Mouse (Mus musculus): ENCODE measurements around the gene Pde4d. TPM values are rescaled to one million over a fixed set of nuclear protein-coding genes. Genes with fewer than 3 reads are reported as not detected.

Pde4d gene
- polyA plus RNA-seq, 1 experiment from 2014 or later, result 32.1 TPM

DNA sequence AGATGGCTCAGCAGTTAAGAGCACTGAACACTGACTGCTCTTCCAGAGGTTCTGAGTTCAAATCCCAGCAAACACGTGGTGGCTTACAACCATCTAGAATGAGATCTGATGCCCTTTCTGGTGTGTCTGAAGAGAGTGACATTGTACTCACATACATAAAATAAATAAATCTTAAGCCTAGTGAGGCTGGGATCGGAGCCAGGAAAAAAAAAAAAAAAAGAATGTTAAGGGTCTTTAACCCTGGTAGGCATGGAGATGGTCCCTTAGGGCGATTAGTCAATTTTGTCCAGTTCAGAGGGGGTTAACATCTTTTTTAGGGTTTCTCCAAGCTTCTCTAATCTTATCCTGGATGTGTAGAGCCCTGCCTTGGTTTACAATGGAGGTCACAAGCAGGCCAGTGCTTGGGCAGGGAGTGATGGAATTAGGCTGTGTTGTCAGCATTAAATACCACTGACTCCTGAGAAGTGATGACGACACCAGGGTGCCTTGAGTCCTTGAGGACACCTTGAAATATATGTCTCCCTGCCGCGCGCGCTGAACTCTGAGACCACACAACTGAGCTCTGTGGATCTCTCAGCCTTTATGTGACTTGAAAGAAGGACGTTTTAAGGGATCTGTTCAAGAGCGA lies 1181.8 kb downstream of the Pde4d start:
- ATAC-seq (ENCODE audit: low read depth), result no peak
- 31% methylated on average over 10 of the region's 10 CpGs for WGBS

DNA sequence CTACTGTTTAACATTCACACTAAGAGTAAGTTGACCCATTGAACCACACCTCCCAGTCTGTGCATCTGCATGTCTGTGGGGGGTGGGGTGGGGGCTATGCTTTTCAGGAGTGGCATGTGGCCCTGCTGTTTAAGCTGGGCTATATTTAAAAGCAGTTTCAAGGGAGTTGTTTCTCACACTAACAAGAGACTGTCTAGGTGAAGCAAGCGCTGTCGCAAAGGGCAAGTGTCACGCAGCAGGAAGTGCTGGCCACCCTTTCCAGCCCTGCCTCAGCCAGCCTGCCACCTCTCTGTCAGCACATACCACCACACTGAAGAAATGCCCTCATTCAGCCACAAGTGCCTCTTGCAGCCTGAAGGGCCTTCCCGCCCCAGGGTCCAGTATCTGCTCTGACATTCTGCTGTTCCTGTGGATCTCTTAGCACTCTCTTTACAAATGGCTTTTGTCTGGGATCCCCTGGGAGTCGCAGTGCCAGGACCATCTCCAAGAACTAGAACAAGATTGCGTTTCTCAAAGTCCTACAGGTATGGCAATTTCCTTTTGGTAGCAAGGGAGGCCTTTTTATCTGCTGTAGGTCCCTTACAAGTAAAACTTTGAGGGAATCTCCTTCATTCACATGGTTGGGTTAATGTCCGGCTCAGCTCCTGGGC lies 1182.8 kb downstream of the Pde4d start:
- H3K9me3 ChIP-seq (ENCODE audit: control insufficient read depth, low read length), result no peaks in the 10 kb centered on the region
- H3K9ac ChIP-seq (replicated peaks; ENCODE audit: low read depth, low read length), result no peak overlapping the region
- H3K4me2 ChIP-seq (ENCODE audit: low read depth, low read length), result no peak overlapping the region
- no peak overlapping the region for H3K4me3 ChIP-seq (ENCODE audit: low read depth, low read length)
- H3K4me1 ChIP-seq (ENCODE audit: control insufficient read depth, insufficient read depth, low read length), result peaks cover 6% of the 10 kb centered on the region; the same call in 1 of the 2 replicates
- H3K36me3 ChIP-seq (ENCODE audit: control insufficient read depth, insufficient read depth, low read length), result no peaks in the 10 kb centered on the region
- H3K27ac ChIP-seq (ENCODE audit: low read depth, low read length), result no peak overlapping the region
- no peaks in the 10 kb centered on the region for H3K27me3 ChIP-seq (ENCODE audit: control insufficient read depth, insufficient read depth, low read length)
- ATAC-seq (ENCODE audit: low read depth), result peak; percentile 34; the same call in 1 of the 2 replicates
- WGBS, result 8% methylated on average over 7 of the region's 7 CpGs

More for the DNA sequence above, 1181.8 kb downstream of the Pde4d start:
- Histone ChIP-seq H3K9me3 (ENCODE audit: control insufficient read depth, low read length) (no peaks in the 10 kb centered on the region), H3K4me2 (ENCODE audit: low read depth, low read length) (no peak overlapping the region), H3K4me3 (ENCODE audit: low read depth, low read length) (no peak overlapping the region), H3K36me3 (ENCODE audit: control insufficient read depth, insufficient read depth, low read length) (no peaks in the 10 kb centered on the region), H3K27me3 (ENCODE audit: control insufficient read depth, insufficient read depth, low read length) (no peaks in the 10 kb centered on the region), H3K4me1 (ENCODE audit: control insufficient read depth, insufficient read depth, low read length) (peaks cover 6% of the 10 kb centered on the region; the same call in 1 of the 2 replicates), H3K27ac (ENCODE audit: low read depth, low read length) (no peak overlapping the region), H3K9ac (replicated peaks; ENCODE audit: low read depth, low read length) (no peak overlapping the region)

DNA sequence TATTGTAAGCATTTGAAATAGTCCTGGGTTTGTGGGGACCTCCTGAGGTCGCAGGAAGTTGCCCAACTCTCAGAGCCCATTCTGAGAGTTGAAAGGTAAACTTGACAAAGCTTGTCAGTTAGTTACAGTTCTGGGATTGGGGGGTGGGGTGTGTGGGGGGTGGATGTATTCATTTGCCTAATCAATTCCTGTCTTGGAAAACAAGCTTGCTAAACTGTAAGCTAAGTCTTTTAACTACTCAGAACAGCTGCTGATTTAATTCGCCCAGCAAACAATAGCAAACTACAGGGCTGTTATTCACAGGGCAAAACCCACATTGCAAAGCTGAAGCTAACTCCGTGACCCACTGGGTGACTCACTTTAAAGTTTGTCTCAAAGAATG lies 1183.3 kb downstream of the Pde4d start:
- ATAC-seq (ENCODE audit: low read depth), result no peak
- H3K4me1 ChIP-seq (ENCODE audit: control insufficient read depth, insufficient read depth, low read length), result peaks cover 6% of the 10 kb centered on the region; the same call in 1 of the 2 replicates
- H3K9ac ChIP-seq (replicated peaks; ENCODE audit: low read depth, low read length), result no peak overlapping the region
- H3K9me3 ChIP-seq (ENCODE audit: control insufficient read depth, low read length), result no peaks in the 10 kb centered on the region
- H3K4me2 ChIP-seq (ENCODE audit: low read depth, low read length), result no peak overlapping the region
- H3K27ac ChIP-seq (ENCODE audit: low read depth, low read length), result no peak overlapping the region
- H3K36me3 ChIP-seq (ENCODE audit: control insufficient read depth, insufficient read depth, low read length), result no peaks in the 10 kb centered on the region
- H3K27me3 ChIP-seq (ENCODE audit: control insufficient read depth, insufficient read depth, low read length), result no peaks in the 10 kb centered on the region
- no peak overlapping the region for H3K4me3 ChIP-seq (ENCODE audit: low read depth, low read length)
- 6% methylated on average over 3 of the region's 3 CpGs for WGBS

DNA sequence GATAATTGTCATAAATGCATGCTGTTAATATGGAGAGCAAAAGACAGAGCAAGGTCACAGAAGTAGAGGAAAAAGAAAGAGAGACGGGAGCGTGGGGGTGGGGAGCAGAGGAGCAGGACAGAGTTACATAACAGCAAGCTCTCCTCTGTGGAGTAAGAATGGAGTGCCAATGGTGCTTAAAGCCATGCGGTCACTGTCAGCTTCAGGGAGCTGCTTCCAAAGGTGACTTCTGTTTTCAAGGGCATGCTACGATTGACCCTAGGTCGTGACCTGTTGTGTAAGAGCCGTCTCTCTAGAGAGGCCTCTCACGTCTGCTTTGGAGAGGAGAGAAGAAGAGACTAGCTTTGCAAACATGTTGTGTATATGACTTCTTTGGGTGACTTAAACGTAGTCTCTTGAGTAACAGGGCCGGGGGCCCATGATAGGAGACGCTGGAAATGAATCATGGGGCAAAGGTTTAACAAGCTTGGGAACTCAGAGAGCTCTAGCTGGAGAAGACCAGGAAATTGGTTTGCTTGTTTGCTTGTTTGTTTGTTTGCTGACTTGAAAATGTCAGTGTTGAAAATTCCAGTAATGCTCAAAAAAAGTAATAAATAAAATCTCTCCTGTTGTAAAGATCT lies 1186.3 kb downstream of the Pde4d start:
- no peaks in the 10 kb centered on the region for H3K27me3 ChIP-seq (ENCODE audit: control insufficient read depth, insufficient read depth, low read length)
- H3K36me3 ChIP-seq (ENCODE audit: control insufficient read depth, insufficient read depth, low read length), result no peaks in the 10 kb centered on the region
- no peak overlapping the region for H3K9ac ChIP-seq (replicated peaks; ENCODE audit: low read depth, low read length)
- H3K4me3 ChIP-seq (ENCODE audit: low read depth, low read length), result no peak overlapping the region
- H3K4me2 ChIP-seq (ENCODE audit: low read depth, low read length), result no peak overlapping the region
- peaks cover 8% of the 10 kb centered on the region; the same call in 1 of the 2 replicates for H3K4me1 ChIP-seq (ENCODE audit: control insufficient read depth, insufficient read depth, low read length)
- ATAC-seq (ENCODE audit: low read depth), result no peak
- 80% methylated on average over 10 of the region's 10 CpGs for WGBS
- no peak overlapping the region for H3K27ac ChIP-seq (ENCODE audit: low read depth, low read length)
- H3K9me3 ChIP-seq (ENCODE audit: control insufficient read depth, low read length), result no peaks in the 10 kb centered on the region

DNA sequence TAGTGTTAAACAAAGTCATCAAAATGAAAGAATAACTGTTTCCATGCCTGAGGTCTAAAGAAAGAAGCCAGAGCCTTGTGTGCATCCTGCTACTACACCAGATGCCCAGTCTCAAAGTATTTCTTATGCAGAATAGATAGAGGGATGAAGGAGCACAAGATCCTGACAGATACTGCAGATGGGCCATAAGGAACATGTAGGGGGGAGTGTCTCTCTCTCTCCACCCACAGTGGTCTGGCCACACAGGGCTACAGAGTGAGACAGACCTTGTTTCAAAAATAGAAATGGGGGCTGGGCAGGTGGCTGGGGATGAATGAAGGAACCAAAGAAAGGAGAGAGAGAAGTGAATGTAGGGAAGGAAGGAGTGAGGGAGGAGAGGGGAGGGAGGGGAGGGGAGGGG lies 1188.5 kb downstream of the Pde4d start:
- Histone ChIP-seq H3K9me3 (ENCODE audit: control insufficient read depth, low read length) (no peaks in the 10 kb centered on the region), H3K27me3 (ENCODE audit: control insufficient read depth, insufficient read depth, low read length) (no peaks in the 10 kb centered on the region), H3K27ac (ENCODE audit: low read depth, low read length) (no peak overlapping the region), H3K36me3 (ENCODE audit: control insufficient read depth, insufficient read depth, low read length) (no peaks in the 10 kb centered on the region), H3K9ac (replicated peaks; ENCODE audit: low read depth, low read length) (no peak overlapping the region), H3K4me1 (ENCODE audit: control insufficient read depth, insufficient read depth, low read length) (0 out of 2 replicates have a peak, but pooled peaks cover 2% of the 10 kb centered on the region), H3K4me3 (ENCODE audit: low read depth, low read length) (no peak overlapping the region), H3K4me2 (ENCODE audit: low read depth, low read length) (no peak overlapping the region)
- ATAC-seq (ENCODE audit: low read depth), result no peak

DNA sequence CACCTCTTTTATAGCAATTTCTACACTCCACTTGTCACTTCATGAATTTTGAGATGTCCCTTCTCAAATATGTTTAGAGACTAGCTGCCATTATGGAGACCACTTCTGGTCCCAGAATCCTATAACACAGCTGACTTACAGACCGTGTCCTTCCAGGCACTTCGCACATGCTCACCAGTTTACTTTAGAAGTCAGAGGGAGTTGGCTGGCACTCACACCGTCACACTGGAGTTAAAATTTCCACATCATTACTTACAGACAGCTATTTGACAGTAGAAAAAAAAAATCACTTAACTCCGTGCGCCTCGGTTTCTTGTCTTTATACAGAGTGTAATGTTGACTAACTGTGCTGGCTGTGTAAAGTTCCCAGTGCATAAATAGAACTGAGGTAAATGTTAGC lies 1189.5 kb downstream of the Pde4d start:
- no peaks in the 10 kb centered on the region for H3K27me3 ChIP-seq (ENCODE audit: control insufficient read depth, insufficient read depth, low read length)
- no peak overlapping the region for H3K4me3 ChIP-seq (ENCODE audit: low read depth, low read length)
- no peak overlapping the region for H3K4me2 ChIP-seq (ENCODE audit: low read depth, low read length)
- WGBS, result 62% methylated on average over 6 of the region's 6 CpGs
- no peak overlapping the region for H3K27ac ChIP-seq (ENCODE audit: low read depth, low read length)
- ATAC-seq (ENCODE audit: low read depth), result no peak
- H3K36me3 ChIP-seq (ENCODE audit: control insufficient read depth, insufficient read depth, low read length), result no peaks in the 10 kb centered on the region
- 0 out of 2 replicates have a peak, but pooled peaks cover 2% of the 10 kb centered on the region for H3K4me1 ChIP-seq (ENCODE audit: control insufficient read depth, insufficient read depth, low read length)
- H3K9ac ChIP-seq (replicated peaks; ENCODE audit: low read depth, low read length), result no peak overlapping the region
- H3K9me3 ChIP-seq (ENCODE audit: control insufficient read depth, low read length), result no peaks in the 10 kb centered on the region

DNA sequence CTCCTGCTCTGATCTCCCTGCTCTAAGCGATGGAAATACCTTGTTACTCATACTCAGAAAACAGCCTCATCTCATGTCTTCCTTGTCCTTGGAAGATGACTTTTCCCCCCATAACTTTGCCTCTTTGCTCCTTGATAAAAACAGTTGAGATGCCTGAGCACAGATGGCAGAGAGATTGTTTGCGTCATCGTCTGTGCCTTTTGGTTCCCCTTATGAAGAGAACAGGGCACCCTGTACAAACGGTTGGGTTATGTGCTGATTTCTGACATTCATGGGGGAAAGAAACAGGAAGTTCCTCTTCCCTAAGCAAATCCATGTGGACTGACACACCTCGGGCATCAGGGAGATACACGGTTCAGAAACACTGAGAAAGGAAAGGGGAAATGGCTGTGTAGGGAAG lies 1191.8 kb downstream of the Pde4d start:
- H3K4me3 ChIP-seq (ENCODE audit: low read depth, low read length), result no peak overlapping the region
- no peaks in the 10 kb centered on the region for H3K36me3 ChIP-seq (ENCODE audit: control insufficient read depth, insufficient read depth, low read length)
- WGBS, result 87% methylated on average over 6 of the region's 6 CpGs
- no peak overlapping the region for H3K9ac ChIP-seq (replicated peaks; ENCODE audit: low read depth, low read length)
- H3K27ac ChIP-seq (ENCODE audit: low read depth, low read length), result no peak overlapping the region
- H3K9me3 ChIP-seq (ENCODE audit: control insufficient read depth, low read length), result no peaks in the 10 kb centered on the region
- H3K4me1 ChIP-seq (ENCODE audit: control insufficient read depth, insufficient read depth, low read length), result peaks cover 2% of the 10 kb centered on the region; the same call in 1 of the 2 replicates
- H3K27me3 ChIP-seq (ENCODE audit: control insufficient read depth, insufficient read depth, low read length), result no peaks in the 10 kb centered on the region
- ATAC-seq (ENCODE audit: low read depth), result no peak
- no peak overlapping the region for H3K4me2 ChIP-seq (ENCODE audit: low read depth, low read length)

DNA sequence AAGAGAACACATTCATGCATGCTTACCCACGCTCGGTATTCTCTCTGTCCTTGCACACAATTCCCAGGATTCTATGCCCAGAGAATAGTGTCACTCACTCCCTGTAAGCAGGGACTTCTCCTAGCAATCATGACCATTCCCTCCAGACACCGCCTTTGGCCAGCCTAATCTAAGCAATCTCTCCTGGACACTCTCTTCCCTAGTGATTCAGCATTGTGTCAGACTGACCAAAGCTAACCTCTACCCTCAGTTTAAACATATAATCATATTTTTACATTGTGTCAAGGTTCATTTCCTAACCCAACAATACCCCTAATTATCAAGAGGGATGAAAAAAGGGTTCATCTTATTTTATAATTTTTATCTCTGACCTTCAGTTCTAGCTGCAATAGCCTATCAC lies 1193.7 kb downstream of the Pde4d start:
- WGBS, result 54% methylated on average over 3 of the region's 3 CpGs
- Histone ChIP-seq H3K9me3 (ENCODE audit: control insufficient read depth, low read length) (no peaks in the 10 kb centered on the region), H3K27me3 (ENCODE audit: control insufficient read depth, insufficient read depth, low read length) (no peaks in the 10 kb centered on the region), H3K27ac (ENCODE audit: low read depth, low read length) (no peak overlapping the region), H3K4me3 (ENCODE audit: low read depth, low read length) (no peak overlapping the region), H3K4me2 (ENCODE audit: low read depth, low read length) (no peak overlapping the region), H3K36me3 (ENCODE audit: control insufficient read depth, insufficient read depth, low read length) (no peaks in the 10 kb centered on the region), H3K9ac (replicated peaks; ENCODE audit: low read depth, low read length) (no peak overlapping the region), H3K4me1 (ENCODE audit: control insufficient read depth, insufficient read depth, low read length) (peaks cover 2% of the 10 kb centered on the region; the same call in 1 of the 2 replicates)
- no peak for ATAC-seq (ENCODE audit: low read depth)

DNA sequence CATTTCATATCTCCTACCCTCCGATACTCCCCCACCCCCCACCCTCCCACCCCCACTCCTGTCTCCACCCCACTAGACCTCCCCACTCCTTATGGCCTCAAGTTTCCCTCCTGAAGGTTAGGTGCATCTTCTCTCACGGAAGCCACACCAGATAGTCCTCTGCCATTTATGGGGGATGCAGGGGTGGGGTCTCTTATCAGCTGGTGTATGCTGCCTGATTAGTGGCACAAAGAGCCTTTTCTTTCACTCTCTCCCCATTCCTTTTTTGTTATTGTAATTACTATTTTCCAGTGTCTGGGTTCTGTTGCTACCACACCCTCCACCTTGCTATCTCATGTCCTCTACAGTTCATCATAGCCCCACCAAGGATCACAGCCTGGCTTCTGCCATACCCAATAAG lies 1194.3 kb downstream of the Pde4d start:
- no peaks in the 10 kb centered on the region; the same call in 1 of the 2 replicates for H3K4me1 ChIP-seq (ENCODE audit: control insufficient read depth, insufficient read depth, low read length)
- WGBS, result 85% methylated on average over 2 of the region's 2 CpGs
- H3K9ac ChIP-seq (replicated peaks; ENCODE audit: low read depth, low read length), result no peak overlapping the region
- H3K27me3 ChIP-seq (ENCODE audit: control insufficient read depth, insufficient read depth, low read length), result no peaks in the 10 kb centered on the region
- no peak overlapping the region for H3K4me2 ChIP-seq (ENCODE audit: low read depth, low read length)
- ATAC-seq (ENCODE audit: low read depth), result no peak
- H3K36me3 ChIP-seq (ENCODE audit: control insufficient read depth, insufficient read depth, low read length), result no peaks in the 10 kb centered on the region
- H3K9me3 ChIP-seq (ENCODE audit: control insufficient read depth, low read length), result no peaks in the 10 kb centered on the region
- H3K4me3 ChIP-seq (ENCODE audit: low read depth, low read length), result no peak overlapping the region
- no peak overlapping the region for H3K27ac ChIP-seq (ENCODE audit: low read depth, low read length)

All from neural tube, embryonic 14.5 days (tissue).